Mouse (Mus musculus): ENCODE measurements at regions not wholly inside any gene's neighbourhood (a gene's known extent, or its start where the extent isn't known, plus 50 kb on each side); places are given as distances from the start of the nearest gene placed in this dataset.
"Not testable (repeated sequence)": the region's sequence is repeated elsewhere in the genome, so short reads cannot be mapped to it uniquely, and the experiment has no call there.

- no peak for DNase-seq
- intact Hi-C loops (cut with DNase I): no loop called here
Measured at GRCm38 (mm10) chr3:21917228-21917910, 159.1 kb upstream of the Tbl1xr1 start.

GRCm38 (mm10) chr3:21918431-21918830, 158.0 kb upstream of the Tbl1xr1 start:
- no peak for DNase-seq
- intact Hi-C loops (cut with DNase I): no loop called here

- intact Hi-C loops (cut with DNase I): no loop called here
Measured at GRCm38 (mm10) chr3:21919931-21920330, 156.5 kb upstream of the Tbl1xr1 start.

GRCm38 (mm10) chr3:21931951-21932350, 144.5 kb upstream of the Tbl1xr1 start:
- intact Hi-C loops (cut with DNase I): loop anchor here (10.0 kb wide), 4 partner anchors 367 to 1277 kb away; no protein-coding TSS in a partner anchor
- no peak for DNase-seq

More at GRCm38 (mm10) chr3:21919931-21920330, 156.5 kb upstream of the Tbl1xr1 start:
- no peak for DNase-seq

- DNase-seq: not testable (repeated sequence)
- intact Hi-C loops (cut with DNase I): loop anchor here (10.0 kb wide), 4 partner anchors 368 to 1278 kb away; no protein-coding TSS in a partner anchor
Measured at GRCm38 (mm10) chr3:21932696-21933095, 143.8 kb upstream of the Tbl1xr1 start.

- DNase-seq: no peak
- intact Hi-C loops (cut with DNase I): loop anchor here (5.0 to 10.0 kb wide), 5 partner anchors 212 to 1280 kb away; no protein-coding TSS in a partner anchor
Measured at GRCm38 (mm10) chr3:21934731-21935271, 141.7 kb upstream of the Tbl1xr1 start.

- intact Hi-C loops (cut with DNase I): loop anchor here (1.0 to 10.0 kb wide), 7 partner anchors 51 to 1281 kb away; partner anchors contain the start of gene Tbl1xr1
- peak; percentile 85 to 90 for DNase-seq
Measured at GRCm38 (mm10) chr3:21935571-21936261, 140.7 kb upstream of the Tbl1xr1 start.

DNA sequence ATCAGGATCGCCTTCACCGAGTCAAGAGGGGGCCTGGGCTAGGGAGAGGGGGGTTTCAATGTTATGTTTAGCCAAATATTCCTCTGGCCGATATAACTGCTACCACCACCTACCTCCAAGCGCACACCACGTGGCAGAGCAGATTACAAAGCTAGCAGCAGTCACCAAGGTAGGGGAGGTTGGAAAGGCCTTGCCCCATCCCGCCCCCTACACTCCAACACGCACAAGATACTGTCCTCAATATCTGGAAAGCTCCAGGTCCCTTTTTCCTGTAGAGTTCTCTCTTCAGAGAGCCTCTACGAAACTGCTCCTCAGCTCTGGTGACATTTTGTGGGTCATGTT, 140.2 kb upstream of the Tbl1xr1 start:
- intact Hi-C loops (cut with DNase I): loop anchor here (1.0 to 10.0 kb wide), 7 partner anchors 51 to 1281 kb away; partner anchors contain the start of gene Tbl1xr1

DNA sequence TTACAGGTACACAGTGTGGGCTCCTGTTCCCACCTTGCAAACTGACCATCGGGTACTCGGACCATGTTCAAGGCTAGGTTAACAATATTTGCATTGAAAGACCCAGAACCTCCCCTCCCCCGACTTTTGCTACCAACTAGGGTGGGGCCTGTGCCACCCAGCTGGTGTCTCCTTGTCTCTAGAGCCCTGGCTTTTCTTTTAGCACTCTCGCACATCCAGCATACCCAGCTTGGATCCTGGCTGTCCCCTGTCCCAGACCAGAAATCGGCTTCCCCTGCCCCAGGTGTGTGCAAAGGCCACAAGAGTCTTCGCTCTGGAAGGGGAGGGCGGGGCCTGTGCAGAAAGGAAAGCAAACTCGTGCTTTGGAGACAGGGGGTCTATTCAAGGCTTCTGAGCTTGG, 139.8 kb upstream of the Tbl1xr1 start:
- DNase-seq: no peak
- intact Hi-C loops (cut with DNase I): loop anchor here (1.0 to 10.0 kb wide), 7 partner anchors 50 to 1282 kb away; partner anchors contain the start of gene Tbl1xr1

More for the DNA sequence above, 140.2 kb upstream of the Tbl1xr1 start:
- no peak for DNase-seq

DNA sequence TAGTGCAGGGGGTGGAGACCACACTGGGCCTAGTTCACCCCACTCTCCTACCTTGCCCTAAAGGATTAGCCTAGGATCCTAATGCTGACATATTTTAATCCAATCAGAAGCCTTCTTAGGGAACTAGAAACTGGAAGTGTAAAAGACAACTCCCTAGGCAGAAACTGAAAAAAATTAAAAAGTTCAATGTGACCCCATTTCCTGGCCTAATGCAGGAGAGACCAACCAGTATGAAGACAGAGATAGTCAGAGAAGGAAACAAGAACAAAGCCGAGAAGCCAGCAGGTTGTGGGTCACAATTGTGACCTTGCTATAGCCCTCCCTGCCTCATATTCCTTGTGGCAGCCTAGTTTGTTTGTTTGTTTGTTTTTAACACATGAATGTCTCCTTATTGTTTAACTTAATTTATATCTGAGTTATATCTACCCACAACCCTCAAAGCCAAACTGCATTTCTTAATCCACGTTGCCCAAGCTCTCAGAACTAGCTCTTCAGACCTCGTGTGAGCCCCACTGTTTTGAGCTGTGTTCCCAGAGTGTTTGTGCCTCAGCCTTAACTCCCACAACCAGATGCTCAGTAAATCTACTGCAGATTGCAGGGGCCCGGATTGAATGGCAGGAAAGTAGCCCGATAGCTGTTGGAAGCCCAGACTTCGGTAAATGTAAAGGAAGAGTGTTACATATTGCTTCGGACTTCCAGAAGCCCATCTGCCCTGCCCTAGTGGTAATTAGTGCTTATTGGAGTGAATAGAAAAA, 139.0 kb upstream of the Tbl1xr1 start:
- intact Hi-C loops (cut with DNase I): loop anchor here (2.0 to 10.0 kb wide), 6 partner anchors 49 to 1283 kb away; no protein-coding TSS in a partner anchor
- no peak for DNase-seq

DNA sequence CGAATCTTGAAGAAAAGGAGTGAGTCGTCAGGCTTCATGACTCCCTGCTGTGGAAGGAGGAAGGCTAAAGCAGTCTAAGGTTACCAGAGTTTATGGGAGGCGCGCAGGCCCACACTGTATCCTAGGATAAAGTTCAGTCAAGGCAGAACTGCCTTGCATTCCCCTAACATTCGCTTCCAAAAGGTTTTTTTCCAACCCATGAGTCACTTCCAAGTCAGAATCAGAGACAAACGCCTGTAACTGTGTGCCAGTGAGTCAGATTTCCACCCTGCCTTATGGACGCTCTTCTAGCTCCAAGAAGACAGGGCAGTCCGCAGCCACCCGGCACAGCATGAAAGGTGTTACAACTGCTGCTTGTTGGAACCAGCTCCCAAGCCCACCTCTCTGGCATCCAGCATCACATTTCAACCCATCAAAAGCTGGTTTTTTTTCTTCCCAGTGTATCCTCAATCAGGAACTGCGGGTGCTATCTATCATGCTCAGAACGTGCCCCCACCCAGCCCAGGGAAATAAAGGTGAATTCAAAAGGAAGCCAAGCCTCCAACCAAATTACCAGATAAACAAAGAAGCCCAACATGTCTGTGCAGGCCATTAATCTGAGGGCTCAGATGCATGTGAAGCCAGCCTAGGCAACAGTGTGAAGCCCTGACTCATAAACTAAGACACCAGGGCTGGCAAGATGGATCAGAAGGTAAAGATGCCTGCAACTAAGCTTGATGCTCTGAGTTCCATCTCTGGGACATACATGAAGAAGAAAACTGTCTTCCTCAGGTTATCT, 138.2 kb upstream of the Tbl1xr1 start:
- intact Hi-C loops (cut with DNase I): loop anchor here (5.0 to 10.0 kb wide), 5 partner anchors 209 to 1283 kb away; no protein-coding TSS in a partner anchor
- no peak for DNase-seq

DNA sequence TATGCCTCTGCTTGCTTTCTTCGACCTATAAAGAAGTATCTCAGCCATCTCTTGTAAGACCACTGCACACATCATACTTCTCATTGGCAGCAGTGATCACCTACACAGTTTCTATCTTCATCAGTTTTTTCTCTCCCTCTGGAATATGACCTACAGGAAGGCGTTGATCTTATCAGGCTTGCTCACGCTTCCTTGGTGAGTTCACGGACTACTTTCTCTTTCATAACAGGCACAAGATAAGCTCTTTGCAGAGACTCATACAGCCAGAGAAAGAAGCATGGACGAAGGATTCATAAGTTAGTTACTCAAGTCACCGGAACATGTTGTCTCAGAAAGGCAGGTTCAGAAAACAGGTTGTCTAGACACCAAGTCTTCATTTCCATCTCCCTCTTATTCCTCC, 136.7 kb upstream of the Tbl1xr1 start:
- intact Hi-C loops (cut with DNase I): loop anchor here (5.0 to 10.0 kb wide), 5 partner anchors 208 to 1285 kb away; no protein-coding TSS in a partner anchor
- no peak for DNase-seq

DNA sequence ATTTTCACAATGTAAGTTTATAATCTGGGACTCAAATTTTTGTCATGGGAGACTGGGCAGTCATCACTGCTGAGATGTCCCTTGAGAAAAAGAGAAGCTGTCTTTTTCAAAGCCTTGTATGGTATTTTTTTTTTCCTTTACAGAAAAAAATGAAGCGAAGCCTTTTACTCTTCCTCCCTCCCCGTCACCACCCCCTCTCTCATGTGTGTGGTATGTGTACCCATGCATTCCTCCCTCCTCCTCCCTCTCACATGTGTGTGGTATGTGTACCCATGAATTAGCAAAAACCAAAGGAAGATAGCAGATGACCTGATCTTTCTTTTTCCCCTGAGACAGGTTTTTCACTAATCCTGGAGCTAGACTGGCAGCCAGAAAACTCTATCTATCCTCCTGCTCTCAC, 134.9 kb upstream of the Tbl1xr1 start:
- intact Hi-C loops (cut with DNase I): no loop called here
- DNase-seq: no peak

DNA sequence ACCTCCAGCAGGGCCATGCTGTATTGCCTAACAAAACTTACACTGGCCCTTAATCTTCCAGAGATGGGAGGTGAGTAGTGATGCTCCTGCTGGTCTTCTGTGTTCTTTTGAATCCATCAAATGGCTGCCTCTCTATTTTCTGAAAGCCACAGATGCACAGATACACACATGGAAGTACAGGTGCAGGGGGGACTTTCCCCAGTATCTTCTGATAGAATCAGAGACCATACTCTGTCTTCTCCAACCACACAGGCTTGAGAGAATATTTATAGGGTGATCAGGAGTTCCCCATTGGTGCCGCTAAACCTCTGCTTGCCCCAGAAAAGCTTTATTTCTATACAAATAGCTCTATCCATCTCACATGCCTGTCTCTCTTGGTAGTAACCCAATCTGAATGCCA, 133.5 kb upstream of the Tbl1xr1 start:
- intact Hi-C loops (cut with DNase I): no loop called here
- no peak for DNase-seq

DNA sequence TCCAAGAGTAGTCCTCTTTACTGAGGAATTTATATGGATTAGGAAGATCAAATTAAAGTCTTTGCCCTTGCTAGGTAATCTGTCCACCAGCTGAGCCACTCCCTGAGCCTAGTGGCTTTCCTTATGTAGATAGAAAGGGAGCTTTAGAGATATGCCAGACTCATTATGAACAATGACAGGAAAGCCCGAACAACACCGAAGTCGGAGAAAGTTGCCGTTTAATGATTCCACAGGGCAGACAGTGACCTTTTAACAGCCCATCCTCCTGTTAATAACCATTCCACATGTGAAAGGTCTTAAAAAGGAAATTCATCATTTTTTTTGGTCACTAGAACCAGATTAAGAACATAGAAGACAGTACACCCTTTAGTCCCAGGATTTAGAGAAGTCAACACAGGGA, 130.7 kb upstream of the Tbl1xr1 start:
- intact Hi-C loops (cut with DNase I): no loop called here
- no peak for DNase-seq

GRCm38 (mm10) chr3:21947320-21948073, 129.0 kb upstream of the Tbl1xr1 start:
- intact Hi-C loops (cut with DNase I): no loop called here

GRCm38 (mm10) chr3:21948074-21948659, 128.3 kb upstream of the Tbl1xr1 start:
- intact Hi-C loops (cut with DNase I): no loop called here
- no peak for DNase-seq

More at GRCm38 (mm10) chr3:21947320-21948073, 129.0 kb upstream of the Tbl1xr1 start:
- no peak for DNase-seq

GRCm38 (mm10) chr3:21949459-21949858, 127.0 kb upstream of the Tbl1xr1 start:
- intact Hi-C loops (cut with DNase I): no loop called here
- no peak for DNase-seq

Measured in gastrocnemius, postnatal 36 days (tissue).